Mouse (Mus musculus): ENCODE results near the gene Map2k2.
"Not testable (repeated sequence)": the region's sequence is repeated elsewhere in the genome, so short reads cannot be mapped to it uniquely, and the experiment has no call there.

Map2k2 gene

DNA sequence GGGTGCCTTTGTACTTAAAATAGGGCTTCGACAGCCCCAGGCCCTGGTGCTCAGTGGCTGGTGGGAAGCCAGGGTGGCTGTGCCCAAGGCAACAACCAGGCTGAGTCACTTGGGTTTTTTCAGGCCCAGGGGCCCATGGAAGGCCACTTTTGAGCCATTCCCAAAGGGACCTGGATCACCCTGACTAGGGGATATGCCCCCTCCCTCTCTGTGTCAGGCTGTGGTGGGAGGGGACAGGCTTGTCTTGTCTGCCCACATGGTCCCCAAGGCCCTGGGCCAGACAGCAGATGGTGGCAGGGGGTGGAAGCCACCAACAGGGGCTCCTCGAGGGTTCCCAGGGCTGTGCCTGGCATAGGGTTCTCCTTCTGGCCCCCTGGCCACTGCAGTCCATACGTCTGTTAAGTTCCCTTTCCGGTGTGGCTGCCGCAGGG lies 36.9 kb downstream of the Map2k2 start:
- DNase-seq (ENCODE audit: low spot score in 2 of 2): no peak

DNA sequence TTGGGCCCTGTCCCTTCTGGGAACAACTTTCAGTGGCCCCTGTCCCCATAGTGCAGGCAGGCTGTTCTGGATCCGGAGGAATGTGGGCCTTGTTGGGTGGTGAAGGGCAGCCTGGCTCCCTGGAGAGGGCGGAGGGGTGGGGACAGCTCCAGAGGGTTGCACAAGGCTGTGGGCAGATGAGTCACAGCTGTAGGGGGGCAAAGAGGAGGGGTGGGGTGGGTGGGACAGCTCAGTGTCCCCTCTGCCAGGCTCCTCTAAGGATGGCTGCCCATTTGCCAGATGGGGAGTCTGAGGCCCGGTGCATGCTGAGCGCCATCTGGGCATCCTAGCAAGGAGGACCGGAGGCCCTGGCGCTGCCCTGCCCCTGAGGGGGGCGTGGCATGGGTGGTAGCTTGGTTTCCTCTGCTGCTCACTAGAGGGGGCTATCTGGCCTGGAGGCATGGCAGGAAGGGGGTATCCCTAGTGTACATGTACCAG lies 37.5 kb downstream of the Map2k2 start:
- DNase-seq (ENCODE audit: low spot score in 2 of 2): no peak

DNA sequence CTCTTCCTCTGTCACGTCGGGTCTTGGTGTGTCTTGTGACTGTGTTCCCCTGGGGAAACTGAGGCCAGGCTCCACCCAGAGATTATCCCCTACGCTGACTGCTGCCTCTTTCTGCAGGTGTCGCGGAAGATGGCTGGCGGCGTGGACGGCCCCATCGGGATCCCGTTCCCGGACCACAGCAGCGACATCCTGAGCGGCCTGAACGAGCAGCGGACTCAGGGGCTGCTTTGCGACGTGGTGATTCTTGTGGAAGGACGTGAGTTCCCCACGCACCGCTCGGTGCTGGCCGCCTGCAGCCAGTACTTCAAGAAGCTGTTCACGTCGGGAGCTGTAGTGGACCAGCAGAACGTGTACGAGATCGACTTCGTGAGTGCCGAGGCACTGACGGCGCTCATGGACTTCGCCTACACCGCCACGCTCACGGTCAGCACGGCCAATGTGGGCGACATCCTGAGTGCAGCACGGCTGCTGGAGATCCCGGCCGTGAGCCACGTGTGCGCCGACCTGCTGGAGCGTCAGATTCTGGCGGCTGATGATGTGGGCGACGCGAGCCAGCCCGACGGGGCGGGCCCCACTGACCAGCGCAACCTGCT lies 38.2 kb downstream of the Map2k2 start:
- DNase-seq (ENCODE audit: low spot score in 2 of 2): no peak

DNA sequence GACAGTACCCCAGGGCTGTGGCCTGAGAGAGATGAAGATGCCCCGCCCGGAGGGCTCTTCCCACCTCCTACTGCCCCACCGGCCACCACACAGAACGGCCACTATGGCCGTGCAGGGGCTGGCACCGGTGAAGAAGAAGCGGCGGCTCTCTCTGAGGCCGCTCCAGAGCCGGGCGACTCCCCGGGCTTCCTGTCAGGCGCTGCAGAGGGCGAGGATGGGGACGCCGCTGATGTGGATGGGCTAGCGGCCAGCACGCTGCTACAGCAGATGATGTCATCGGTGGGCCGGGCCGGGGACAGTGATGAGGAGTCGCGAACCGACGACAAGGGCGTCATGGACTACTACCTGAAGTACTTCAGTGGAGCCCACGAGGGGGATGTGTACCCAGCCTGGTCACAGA lies 39.0 kb downstream of the Map2k2 start:
- DNase-seq (ENCODE audit: low spot score in 2 of 2): no peak

DNA sequence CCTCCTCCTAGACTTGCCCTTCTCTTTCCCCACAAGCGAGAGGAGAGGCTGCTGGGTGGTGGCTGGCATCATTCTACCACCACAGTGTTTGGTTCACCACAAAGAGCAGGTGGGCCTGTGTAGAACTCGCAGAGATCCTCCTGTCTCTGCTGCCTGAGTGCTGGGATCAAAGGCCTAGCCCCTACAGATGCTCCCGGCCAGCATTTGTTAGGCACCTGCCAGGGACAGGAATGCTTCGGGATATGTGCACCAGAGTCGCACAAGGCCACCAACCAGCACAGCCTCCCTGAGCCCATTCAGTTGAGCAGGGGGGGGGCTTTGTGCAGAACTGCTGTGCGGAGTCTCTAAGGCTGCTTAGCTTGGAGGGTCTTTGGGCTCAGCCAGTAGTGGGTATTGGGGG lies 39.6 kb downstream of the Map2k2 start:
- no peak for DNase-seq (ENCODE audit: low spot score in 2 of 2)

DNA sequence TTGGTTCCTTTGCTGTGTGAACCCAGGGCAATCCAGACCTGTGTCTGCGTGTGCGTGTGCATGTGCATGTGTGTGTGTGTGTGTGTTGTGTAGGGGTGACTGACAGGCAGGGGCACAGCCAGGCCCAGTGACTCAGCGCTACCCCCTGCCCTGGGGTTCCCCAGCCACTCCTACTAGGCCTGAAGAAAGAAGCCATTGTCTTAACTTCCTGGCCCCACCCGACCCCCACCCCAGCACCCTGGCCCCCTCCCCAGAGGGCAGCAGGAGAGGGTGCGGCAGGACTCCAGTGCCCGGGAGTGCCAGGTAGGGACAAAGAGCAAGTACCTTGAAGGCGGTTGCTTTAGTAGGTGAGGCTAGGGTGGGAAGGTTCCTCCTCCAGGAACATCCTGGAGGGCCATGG lies 40.1 kb downstream of the Map2k2 start:
- DNase-seq (ENCODE audit: low spot score in 2 of 2): no peak

DNA sequence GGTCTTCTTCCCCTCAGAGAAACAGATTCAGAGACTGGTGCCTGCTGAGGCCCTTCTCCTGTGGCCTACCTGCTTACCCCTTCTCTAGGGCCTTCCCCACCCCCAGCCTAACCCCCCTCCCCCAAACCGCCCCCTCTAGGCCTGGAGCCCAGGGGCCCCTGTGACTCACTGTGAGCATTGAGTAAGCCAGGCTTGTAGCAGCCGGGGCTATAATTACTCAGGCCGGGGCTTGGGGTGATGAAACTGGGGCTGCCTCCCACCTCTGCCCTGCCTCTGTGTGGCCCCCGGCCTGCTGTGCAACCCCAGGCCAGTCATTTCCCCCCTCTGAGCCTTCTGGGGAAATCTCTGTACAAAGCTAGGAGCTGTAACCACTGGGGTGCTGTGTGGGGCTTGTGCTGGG lies 40.6 kb downstream of the Map2k2 start:
- DNase-seq (ENCODE audit: low spot score in 2 of 2): no peak

DNA sequence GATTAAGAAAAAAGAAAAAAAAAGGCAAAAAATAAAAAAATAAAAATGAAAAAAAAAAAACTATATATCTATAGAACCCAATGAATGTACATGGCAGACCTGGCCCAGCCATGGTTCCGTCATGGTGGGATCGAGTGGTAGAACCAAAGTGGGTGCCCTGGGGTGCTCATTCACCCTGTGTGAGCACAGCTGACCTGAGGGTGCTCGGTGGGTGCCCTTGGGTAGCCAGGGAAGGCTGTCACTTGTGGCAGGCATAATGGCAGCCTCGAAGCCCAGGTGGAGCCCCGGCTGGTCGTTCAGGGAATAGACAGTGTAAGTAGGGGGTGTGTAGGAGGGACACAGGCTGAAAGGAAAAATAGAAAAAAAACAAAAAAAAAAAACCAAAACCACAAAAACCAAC lies 45.5 kb downstream of the Map2k2 start:
- DNase-seq (ENCODE audit: low spot score in 2 of 2): no peak

DNA sequence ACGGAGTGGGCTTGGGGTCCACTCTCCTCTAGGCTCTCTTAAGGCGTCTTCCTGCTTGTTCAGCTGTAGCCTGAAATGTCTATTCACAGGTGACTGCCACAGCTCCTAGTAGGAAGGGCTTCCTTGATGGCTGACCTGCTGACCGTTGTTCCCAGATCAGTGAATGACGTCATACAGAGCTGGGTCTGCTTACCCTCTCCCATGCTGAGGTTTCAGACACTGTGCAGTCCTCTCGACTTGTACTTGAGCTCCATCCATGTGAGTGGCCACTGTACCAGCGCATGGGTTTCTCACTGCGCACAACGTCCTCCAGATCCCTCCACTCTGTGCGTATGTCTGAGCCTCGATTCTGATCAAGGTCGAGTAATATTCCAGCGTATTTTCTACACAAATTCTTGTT lies 46.9 kb downstream of the Map2k2 start:
- DNase-seq (ENCODE audit: low spot score in 2 of 2): no peak

DNA sequence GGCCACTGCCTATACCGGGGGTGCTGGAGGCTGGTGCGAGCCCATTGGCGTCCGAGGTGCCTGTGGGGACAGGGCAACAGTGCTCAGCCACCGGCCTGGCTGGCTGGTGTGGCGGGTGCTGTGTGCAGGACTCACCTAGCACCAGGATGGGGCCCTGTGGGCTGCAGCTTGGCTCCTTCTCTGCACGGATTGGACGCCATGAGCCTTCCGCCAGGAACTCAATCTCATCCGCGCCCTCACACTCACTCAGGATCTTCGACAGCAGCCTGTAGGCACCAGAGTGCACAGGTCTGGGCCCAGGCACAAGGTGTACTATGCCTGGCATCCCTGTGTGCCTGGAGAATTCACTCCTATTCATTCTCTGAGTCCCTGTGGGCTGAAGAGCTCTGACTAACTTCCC lies 48.6 kb downstream of the Map2k2 start:
- DNase-seq (ENCODE audit: low spot score in 2 of 2): no peak

DNA sequence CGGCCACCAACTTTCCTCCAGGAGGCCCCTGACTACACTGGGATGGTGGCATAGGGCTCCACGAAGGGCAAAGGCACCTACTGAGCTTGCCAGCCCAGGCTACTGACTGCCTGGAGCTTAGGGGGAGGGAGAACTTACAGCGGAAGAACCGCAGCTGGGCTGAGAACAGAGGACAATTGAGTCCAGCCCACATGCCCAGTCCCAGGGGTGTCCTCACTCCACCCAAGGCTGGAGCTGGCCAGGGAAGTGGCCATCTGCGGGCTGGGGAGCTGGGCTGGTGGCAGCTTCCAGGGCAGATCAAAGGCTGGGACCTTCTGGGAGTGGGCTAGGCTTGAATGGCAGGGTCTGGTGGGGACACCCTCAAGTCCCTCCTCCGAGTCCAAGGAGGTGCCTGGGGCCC lies 49.0 kb downstream of the Map2k2 start:
- DNase-seq (ENCODE audit: low spot score in 2 of 2): no peak

DNA sequence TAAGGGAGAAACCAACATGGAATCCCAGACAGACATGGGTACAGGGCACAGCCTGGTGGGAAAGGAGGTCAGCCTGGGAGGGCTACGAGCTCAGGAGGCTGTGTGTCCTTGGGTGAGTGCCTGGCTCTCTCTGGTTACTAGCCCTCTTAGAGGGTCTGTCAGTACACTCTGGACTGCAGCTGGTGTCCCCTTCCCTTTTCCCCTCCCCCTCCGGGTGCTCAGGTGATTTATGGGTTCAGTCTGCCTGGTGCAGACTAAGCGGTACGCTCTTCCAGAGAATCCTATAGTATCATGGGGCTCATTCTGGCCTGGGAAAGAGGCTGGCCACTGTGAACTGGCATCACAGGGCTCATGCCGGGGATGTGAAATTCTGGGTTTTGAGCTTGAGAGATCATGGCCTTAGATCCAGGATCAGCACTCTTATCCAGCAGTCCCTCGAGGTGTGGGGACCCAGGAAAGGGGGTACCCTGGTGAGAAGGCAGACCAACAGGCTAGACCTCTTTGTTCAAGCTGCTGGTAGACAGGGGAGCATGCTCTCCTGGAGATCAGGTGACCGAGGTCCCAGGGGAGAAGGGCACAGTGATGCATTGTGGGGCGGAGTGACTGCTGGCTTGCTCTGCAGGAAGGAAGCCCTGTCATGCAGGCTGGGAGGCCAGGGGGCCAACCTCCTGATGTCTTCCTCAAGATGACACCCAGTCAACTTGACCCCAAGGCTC lies 56.0 kb downstream of the Map2k2 start:
- no peak for DNase-seq (ENCODE audit: low spot score in 2 of 2)

DNA sequence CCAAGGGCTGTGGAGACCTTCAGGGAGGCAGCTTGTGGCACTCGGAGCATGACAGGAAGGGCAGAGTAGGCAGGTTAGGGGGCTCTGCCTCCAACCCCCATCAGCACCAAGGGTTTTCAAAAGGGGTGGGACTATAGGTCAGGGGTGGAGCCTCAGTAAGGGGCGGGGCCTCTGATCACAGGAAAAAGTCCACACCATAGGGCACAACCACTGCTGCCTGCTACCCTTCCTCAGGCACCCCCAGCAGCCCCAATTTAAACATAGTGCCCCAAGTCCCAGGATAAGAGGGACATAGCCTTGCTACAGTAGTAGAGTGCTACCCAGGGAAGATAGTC lies 56.6 kb downstream of the Map2k2 start:
- no peak for DNase-seq (ENCODE audit: low spot score in 2 of 2)

DNA sequence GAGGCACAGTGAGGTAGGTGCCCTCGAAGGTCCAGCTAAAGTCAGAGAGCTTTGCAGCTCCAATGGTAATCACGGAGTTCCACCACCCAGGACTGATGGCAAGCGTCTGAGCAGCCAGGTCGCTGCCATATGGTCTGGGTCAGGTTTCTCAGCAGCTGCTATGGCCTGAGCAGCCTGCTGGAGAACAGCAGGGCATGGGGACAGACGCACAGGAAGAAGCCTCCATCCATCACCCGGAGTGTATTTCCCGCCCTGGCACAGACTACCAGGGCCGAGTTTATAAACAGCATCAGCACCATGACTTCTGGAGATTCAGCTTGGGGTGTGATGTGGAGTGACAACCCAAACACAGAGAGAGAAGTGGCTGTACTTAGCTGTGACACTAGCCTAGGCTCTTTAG lies 59.4 kb downstream of the Map2k2 start:
- DNase-seq (ENCODE audit: low spot score in 2 of 2): no peak

DNA sequence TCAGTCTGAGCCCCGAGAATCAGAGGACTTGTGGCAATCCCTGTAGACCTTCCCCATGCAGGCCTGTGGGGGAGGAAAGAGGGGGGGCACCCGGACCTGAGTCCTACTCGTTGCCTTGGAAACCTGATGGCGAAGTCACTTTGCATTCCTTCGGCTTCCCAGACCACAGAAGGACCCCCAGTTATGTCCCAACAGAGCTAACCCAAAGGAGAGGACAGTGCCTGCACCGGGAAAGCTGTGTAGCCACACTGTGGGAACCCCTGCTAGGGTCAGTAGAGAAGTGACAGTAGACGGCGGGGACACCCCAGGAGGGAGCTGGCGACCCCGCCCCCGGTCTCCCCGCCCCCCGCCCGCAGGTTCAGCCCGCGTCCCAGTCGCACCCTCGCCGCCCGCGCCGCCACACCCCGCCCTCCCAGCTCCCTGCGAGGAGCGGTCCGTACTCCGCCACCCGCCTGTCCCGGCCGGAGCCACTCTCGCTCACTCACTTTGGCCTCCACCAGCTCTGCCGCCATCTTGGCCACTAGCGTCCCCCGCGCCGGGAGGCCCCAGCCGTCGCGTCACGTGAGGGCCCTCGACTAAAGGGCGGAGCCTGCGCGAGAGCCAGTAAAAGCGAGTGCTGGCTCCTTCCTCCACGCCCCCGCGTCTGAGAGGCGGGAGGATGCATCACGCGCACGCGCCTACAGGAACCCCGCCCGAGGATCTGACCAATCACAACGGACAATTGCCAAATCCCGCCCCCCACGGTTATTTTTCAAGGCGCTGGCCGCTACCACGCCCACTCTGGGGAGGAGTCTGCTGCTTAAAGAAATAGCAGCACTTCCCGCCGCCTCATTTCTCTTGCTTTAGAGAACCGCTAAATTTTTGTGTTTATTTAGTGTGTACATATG lies 61.7 kb downstream of the Map2k2 start, which contains the start of gene Pias4:
Pias4 (minus strand) TSS at position 724 of the 887 bp plus-strand sequence.
- DNase-seq (ENCODE audit: low spot score in 2 of 2): peak; percentile 100

DNA sequence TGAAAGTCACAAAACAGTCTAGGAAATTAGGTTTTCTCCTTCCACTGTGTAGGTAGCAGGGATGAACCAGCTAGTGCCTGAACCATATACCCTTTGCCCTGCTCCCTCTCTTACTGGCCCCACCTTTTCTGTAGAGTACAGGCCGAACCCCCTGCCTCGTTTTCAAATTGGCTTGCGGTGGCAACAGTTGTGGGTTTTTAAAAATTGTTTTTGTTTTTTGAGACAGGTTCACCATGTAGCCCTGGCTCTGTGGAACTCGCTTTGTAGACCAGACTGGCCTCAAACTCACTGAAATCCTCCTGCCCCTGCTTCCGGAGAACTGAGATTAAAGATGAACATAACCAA lies 62.3 kb downstream of the Map2k2 start:
- no peak for DNase-seq (ENCODE audit: low spot score in 2 of 2)

DNA sequence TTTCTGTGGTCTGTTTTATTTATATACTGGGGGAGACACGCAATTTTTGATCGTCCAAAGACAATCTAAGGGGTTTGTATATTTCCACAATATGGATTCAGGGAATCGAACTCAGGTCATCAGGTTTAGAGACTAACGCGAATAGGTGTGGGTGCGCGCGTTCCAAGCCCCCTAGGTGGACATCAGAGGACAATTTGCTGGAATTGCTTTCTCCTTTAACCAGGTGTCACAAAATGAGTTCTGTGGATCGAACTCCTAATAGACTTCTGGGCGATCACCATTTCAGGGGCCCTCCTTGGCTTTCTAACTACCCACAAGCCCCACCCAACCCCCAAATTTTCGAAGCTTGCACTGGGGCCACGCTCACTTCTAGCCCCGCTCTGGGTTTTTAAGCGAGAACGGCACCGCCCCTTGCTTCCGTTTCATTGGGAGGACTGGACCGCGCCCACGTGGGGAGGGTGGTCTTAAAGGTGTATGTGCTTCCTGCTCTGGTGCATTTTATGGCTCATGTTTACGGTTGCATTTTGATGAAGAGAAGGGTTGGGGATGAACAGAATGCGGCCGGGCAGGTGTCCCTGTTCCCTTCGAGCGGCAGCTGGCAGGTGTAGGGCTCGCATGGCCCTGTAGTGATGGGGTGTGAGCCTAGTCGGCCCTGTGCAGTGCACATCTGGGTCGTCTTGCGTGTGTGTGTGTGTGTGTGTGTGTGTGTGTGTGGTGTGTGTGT lies 63.0 kb downstream of the Map2k2 start:
- peak in 1 of 2 experiments; percentile 70 for DNase-seq (ENCODE audit: low spot score in 2 of 2)

DNA sequence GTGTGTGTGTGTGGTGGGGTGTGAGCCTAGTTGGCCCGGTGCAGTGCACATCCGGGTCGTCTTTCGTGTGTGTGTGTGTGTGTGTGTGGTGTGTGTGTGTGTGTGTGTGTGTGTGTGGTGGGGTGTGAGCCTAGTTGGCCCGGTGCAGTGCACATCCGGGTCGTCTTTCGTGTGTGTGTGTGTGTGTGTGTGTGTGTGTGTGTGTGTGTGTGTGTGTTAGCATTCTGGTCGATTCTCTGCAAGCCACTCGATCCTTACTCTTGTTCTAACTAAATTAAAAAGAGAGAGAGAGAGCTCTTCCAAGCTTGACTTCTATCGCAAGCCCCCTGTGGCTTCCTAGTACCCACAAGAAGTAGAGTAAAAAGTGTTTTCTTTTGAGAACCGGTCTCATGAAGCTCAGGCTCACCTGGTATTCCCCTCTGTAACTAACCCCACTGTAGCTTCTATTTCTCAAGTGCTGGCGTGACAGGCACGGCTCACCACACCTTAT lies 63.7 kb downstream of the Map2k2 start:
- DNase-seq (ENCODE audit: low spot score in 2 of 2): not testable (repeated sequence)

DNA sequence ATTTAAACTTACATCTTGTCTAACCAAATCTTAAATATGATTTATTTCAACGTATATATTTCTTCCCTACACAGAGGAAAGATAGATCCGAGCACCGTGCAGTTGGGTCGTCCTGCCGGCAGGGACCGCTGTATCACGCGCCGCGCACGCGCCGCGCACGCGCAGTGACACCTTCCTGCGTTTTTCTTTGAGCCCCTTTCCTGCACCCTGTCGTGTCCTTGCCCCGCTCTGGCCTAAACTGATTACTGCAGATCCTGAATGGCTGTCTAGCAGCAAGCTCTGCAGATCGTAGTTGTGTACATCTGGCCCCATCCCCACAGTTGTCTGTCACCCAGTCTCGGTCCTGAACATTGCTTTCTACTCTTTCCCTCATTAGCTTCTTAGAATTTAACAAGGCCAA lies 67.4 kb downstream of the Map2k2 start:
- peak in 1 of 2 experiments; percentile 82 for DNase-seq (ENCODE audit: low spot score in 2 of 2)

DNA sequence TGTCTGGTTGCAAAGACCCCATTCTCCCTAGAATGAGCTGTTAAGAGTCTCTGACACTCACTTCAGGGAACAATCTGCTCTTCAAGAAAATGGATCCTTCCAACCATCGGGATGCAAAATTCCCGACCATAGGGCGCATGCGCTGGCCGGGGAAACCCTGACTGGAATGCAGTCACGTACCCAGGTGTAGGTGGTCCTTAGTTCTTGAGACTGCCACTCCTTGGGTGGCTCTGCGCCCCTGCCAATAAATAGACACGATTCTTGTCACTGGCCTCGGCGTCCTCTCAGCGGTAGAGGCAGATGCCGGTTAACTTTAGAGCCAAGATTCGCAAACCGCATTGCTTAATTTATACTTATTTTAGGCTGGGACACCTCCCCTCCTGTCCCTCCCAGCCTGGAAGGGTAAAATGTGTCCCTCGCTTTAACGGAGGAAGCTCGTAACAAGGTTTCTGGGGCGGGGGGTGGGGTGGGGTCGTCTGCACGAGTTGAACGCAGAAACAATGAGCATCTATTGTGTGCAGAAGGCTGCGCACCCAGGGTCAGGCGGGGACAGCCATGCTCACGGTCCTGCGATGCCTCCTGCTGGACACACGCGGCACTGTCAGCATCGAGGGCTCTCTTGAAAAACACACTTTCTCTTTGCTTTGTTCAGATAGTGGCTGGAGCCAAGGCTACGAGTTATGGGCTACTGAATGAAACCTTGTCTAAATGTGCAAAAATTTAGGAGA lies 69.1 kb downstream of the Map2k2 start:
- DNase-seq (ENCODE audit: low spot score in 2 of 2): peak; percentile 83 to 85

DNA sequence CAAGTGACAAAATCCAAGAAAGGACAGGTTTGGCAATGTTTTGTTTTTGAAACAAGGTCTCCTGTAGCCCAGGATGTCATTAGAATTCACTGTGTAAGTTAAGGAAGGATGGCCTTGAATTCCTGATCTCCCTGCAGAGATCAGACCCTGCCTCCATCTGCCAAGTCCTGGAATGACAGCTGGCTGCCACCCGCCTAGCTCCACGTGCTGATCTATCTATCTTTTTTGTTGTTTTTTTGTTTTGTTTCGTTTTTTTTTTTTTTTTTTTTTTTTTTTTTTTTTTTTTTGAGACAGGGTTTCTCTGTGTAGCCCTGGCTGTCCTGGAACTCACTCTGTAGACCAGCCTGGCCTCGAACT lies 69.6 kb downstream of the Map2k2 start:
- DNase-seq (ENCODE audit: low spot score in 2 of 2): not testable (repeated sequence)

Measured in frontal cortex, postnatal 14 days (tissue).